Mouse (Mus musculus): Measurements from ENCODE around the gene Nono. TPM values are rescaled to one million over a fixed set of nuclear protein-coding genes. Genes with fewer than 3 reads are reported as not detected.

Gene Nono
- 328 and 365 TPM in 2 replicates for polyA plus RNA-seq (2014; fragmentation: Nextera tagmentation; extraction: Ambion mirVana)

DNA sequence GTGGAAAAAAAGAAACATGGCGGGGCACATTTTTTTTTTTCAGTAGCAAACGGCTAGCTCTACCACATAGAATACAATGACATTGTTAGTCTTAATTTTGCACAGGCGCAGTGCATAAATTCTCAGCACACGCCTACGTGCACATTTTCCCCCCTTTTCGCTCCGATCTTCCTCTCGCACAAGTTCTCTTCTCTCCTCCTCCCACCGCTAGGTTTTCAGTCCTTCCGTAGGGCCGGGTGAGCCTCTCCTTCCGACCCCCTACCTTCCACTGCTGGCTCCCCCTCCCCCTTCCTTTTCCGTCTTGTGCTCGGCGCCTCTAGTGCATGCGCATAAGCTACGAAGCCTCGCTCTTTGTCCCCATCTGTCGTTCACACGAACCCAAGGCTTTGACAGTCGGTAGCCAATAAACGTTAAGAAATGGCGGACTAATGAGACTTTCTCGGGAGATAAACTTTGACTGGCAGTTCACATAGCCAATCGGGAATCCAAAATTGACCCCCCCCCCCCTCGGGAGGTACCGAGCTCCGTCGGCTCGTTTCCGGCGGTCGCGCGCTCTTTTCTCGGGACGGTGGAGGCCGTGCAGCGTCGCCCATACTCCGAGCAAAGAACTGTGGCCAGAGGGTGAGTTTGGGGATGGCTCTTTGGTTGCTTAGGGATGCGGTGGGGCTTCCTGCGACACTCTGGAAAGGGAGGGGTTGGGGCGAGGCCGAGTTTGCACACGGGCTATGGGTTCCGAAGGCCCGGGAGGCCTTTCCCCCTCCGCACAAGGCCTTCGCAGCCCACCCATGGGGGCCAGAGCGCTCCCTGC is at the start of gene Nono:
Gene Nono (plus strand): TSS at position 177 of the 808 bp plus-strand sequence.
- H3K4me2 ChIP-seq (ENCODE audit: low read depth, low read length): peak within 1 kb of the TSS; percentile 54
- H3K4me3 ChIP-seq (ENCODE audit: low read depth, low read length): peak within 1 kb of the TSS; percentile 66
- peak within 1 kb of the TSS; percentile 97 for H3K27ac ChIP-seq (replicated peaks; ENCODE audit: low read depth, low read length)
- DNase-seq (ENCODE audit: low spot score) (peak; percentile 98), ATAC-seq (ENCODE audit: low read depth) (peak; percentile 96)
- no peaks in the 10 kb centered on the region for H3K9me3 ChIP-seq (ENCODE audit: control insufficient read depth, low read length)
- no peaks in the 10 kb centered on the region; the same call in 1 of the 2 replicates for H3K27me3 ChIP-seq (replicated peaks; ENCODE audit: control insufficient read depth, insufficient read depth, low read length)
- H3K4me1 ChIP-seq (ENCODE audit: control insufficient read depth, insufficient read depth, low read length): no peaks in the 10 kb centered on the region
- peaks cover 14% of the 10 kb centered on the region; the same call in 1 of the 2 replicates for H3K36me3 ChIP-seq (ENCODE audit: control insufficient read depth, insufficient read depth, low read length)
- 23% methylated on average over 31 of the region's 51 CpGs for WGBS
- H3K9ac ChIP-seq (ENCODE audit: low read depth, low read length): peak within 1 kb of the TSS; percentile 89

DNA sequence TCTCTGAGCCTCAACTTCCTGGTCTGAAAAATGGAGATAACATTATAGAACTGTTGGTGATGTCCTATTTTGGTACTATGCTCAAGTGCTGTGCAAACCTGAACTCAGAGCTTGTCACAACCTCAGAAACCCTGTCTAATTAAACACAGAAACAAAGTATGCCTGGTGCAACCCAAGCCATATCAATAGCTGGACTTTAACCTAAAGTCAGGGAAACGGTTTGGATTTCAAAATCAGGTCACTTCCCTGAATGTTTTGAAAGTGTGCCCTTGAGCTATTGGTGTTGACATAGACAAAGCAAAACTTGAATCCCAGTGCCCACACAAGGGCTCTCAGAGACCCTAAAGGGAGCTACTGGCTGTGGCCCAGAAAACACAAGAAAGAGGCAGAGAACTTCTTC is 49.4 kb upstream of the Nono start:
- no peak overlapping the region for H3K9ac ChIP-seq (ENCODE audit: low read depth, low read length)
- no peak overlapping the region for H3K4me2 ChIP-seq (ENCODE audit: low read depth, low read length)
- no peaks in the 10 kb centered on the region for H3K4me1 ChIP-seq (ENCODE audit: control insufficient read depth, insufficient read depth, low read length)
- ATAC-seq (ENCODE audit: low read depth) (no peak), DNase-seq (ENCODE audit: low spot score) (no peak)
- H3K27me3 ChIP-seq (replicated peaks; ENCODE audit: control insufficient read depth, insufficient read depth, low read length): peaks cover 52% of the 10 kb centered on the region
- no peaks in the 10 kb centered on the region for H3K9me3 ChIP-seq (ENCODE audit: control insufficient read depth, low read length)
- H3K27ac ChIP-seq (replicated peaks; ENCODE audit: low read depth, low read length): no peak overlapping the region
- H3K36me3 ChIP-seq (ENCODE audit: control insufficient read depth, insufficient read depth, low read length): no peaks in the 10 kb centered on the region
- no peak overlapping the region for H3K4me3 ChIP-seq (ENCODE audit: low read depth, low read length)
- WGBS: 39% methylated on average over 1 of the region's 1 CpGs

DNA sequence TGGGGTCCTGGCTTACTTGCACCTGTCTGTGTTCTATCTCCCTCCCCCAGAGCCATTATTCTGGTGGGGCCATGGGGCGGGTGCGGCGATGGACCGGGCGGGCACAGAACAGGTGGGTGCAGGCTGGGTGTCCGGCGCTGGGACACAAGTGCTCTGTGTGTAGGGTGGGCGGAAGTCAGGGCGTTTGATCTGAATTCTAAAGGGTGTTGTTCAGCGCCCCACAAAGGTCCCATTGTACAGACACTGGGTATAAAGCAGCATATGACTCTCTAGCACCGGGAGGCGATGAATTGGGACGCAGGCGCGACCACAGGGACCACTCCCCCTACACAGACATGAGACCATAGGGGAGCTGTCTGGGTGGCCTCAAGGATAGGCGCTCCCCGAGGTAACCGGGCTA is 45.7 kb upstream of the Nono start:
- Histone ChIP-seq H3K4me1 (ENCODE audit: control insufficient read depth, insufficient read depth, low read length) (no peaks in the 10 kb centered on the region), H3K9ac (ENCODE audit: low read depth, low read length) (no peak overlapping the region), H3K36me3 (ENCODE audit: control insufficient read depth, insufficient read depth, low read length) (no peaks in the 10 kb centered on the region), H3K4me3 (ENCODE audit: low read depth, low read length) (no peak overlapping the region), H3K27me3 (replicated peaks; ENCODE audit: control insufficient read depth, insufficient read depth, low read length) (peaks cover 62% of the 10 kb centered on the region), H3K27ac (replicated peaks; ENCODE audit: low read depth, low read length) (no peak overlapping the region), H3K9me3 (ENCODE audit: control insufficient read depth, low read length) (no peaks in the 10 kb centered on the region), H3K4me2 (ENCODE audit: low read depth, low read length) (no peak overlapping the region)
- WGBS: 26% methylated on average over 18 of the region's 18 CpGs
- ATAC-seq (ENCODE audit: low read depth): no peak
- no peak for DNase-seq (ENCODE audit: low spot score)

DNA sequence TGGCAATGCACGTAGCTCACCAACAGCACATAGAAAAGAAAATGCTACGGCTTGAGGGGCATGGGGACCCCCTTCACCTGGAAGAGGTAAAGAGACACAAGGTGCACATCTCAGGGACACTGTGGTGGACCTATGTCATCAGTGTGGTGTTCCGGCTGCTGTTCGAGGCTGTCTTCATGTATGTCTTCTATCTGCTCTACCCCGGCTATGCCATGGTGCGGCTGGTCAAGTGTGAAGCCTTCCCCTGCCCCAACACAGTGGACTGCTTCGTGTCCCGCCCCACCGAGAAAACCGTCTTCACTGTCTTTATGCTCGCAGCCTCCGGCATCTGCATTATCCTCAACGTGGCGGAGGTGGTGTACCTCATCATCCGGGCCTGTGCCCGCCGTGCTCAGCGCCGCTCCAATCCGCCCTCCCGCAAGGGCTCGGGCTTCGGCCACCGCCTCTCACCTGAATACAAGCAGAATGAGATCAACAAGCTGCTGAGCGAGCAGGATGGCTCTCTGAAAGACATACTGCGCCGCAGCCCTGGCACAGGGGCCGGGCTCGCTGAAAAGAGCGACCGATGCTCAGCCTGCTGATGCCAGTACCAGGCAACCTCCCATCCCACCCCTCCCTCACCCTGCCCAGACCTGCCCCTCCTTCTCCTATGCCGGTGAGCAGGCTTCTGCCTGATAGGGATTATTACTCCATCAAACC is 44.5 kb upstream of the Nono start:
- Histone ChIP-seq H3K9ac (ENCODE audit: low read depth, low read length) (no peak overlapping the region; the same call in 1 of the 2 replicates), H3K4me3 (ENCODE audit: low read depth, low read length) (peak overlapping the region; percentile 28), H3K4me1 (ENCODE audit: control insufficient read depth, insufficient read depth, low read length) (no peaks in the 10 kb centered on the region), H3K27me3 (replicated peaks; ENCODE audit: control insufficient read depth, insufficient read depth, low read length) (peaks cover 60% of the 10 kb centered on the region), H3K27ac (replicated peaks; ENCODE audit: low read depth, low read length) (no peak overlapping the region), H3K4me2 (ENCODE audit: low read depth, low read length) (peak overlapping the region; percentile 48), H3K36me3 (ENCODE audit: control insufficient read depth, insufficient read depth, low read length) (no peaks in the 10 kb centered on the region), H3K9me3 (ENCODE audit: control insufficient read depth, low read length) (no peaks in the 10 kb centered on the region)
- ATAC-seq (ENCODE audit: low read depth) (0 out of 2 replicates have a peak, but pooled peaks have one; percentile 30), DNase-seq (ENCODE audit: low spot score) (peak; percentile 1)
- WGBS: 23% methylated on average over 22 of the region's 32 CpGs

DNA sequence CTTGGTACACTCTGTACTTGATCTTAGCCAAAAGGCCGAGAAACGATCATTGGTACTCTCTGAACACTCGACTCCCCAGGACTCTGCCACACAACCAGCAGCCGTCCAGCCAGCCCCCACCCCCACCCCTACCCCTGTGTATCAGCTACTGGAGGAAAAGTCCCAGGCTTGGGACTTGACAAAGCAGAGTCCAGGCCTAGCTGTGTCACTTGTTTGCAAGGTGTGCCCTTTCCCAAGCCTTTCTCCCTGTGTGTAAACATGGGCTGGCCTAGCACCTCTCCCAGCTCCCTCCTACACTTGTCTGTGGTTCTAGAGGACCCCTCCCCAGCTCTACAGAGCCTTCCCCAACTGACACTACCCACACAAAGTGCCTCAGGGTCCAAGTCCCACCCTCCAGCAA is 42.9 kb upstream of the Nono start:
- Histone ChIP-seq H3K9me3 (ENCODE audit: control insufficient read depth, low read length) (no peaks in the 10 kb centered on the region), H3K4me3 (ENCODE audit: low read depth, low read length) (no peak overlapping the region), H3K27me3 (replicated peaks; ENCODE audit: control insufficient read depth, insufficient read depth, low read length) (peaks cover 54% of the 10 kb centered on the region), H3K27ac (replicated peaks; ENCODE audit: low read depth, low read length) (no peak overlapping the region), H3K4me1 (ENCODE audit: control insufficient read depth, insufficient read depth, low read length) (no peaks in the 10 kb centered on the region), H3K9ac (ENCODE audit: low read depth, low read length) (no peak overlapping the region), H3K4me2 (ENCODE audit: low read depth, low read length) (no peak overlapping the region), H3K36me3 (ENCODE audit: control insufficient read depth, insufficient read depth, low read length) (no peaks in the 10 kb centered on the region)
- WGBS: 29% methylated on average over 4 of the region's 4 CpGs
- ATAC-seq (ENCODE audit: low read depth) (no peak), DNase-seq (ENCODE audit: low spot score) (no peak)

DNA sequence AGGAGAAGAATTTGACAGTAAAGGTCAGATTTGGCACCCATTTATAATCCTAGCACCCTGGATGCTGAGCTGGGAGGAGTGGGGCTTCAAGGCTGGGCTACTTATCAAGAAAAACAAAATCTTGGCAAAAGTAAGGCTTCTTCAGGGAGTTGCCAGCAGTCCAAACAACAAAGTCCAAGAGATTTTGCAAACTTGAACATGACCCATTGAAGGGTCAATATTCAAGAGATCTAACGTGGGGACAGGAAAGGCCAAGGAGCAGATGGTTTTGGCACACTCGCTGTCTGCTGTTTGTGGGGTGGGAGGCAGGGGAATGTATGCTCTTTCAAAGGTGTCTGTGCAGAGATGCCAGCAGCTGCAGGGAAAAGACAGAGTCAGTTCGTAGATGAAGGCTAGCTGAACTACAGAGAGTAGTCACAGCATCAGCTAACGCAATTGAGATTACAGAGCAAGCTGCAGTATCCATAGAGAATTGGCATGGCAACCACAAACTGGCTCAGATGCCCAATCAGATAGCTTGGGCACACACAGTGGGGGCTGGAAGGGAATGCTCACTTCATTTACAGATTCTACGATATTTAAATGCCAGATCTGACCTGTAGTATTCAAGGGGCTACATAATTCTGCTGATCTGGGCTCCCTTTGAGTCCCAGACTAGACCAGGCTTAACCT is 40.1 kb upstream of the Nono start:
- H3K27ac ChIP-seq (replicated peaks; ENCODE audit: low read depth, low read length): no peak overlapping the region
- no peaks in the 10 kb centered on the region for H3K9me3 ChIP-seq (ENCODE audit: control insufficient read depth, low read length)
- H3K27me3 ChIP-seq (replicated peaks; ENCODE audit: control insufficient read depth, insufficient read depth, low read length): peaks cover 28% of the 10 kb centered on the region
- no peak for DNase-seq (ENCODE audit: low spot score)
- WGBS: 77% methylated on average over 5 of the region's 5 CpGs
- H3K9ac ChIP-seq (ENCODE audit: low read depth, low read length): no peak overlapping the region
- no peaks in the 10 kb centered on the region for H3K36me3 ChIP-seq (ENCODE audit: control insufficient read depth, insufficient read depth, low read length)
- no peaks in the 10 kb centered on the region for H3K4me1 ChIP-seq (ENCODE audit: control insufficient read depth, insufficient read depth, low read length)
- H3K4me3 ChIP-seq (ENCODE audit: low read depth, low read length): no peak overlapping the region
- no peak for ATAC-seq (ENCODE audit: low read depth)
- no peak overlapping the region for H3K4me2 ChIP-seq (ENCODE audit: low read depth, low read length)

DNA sequence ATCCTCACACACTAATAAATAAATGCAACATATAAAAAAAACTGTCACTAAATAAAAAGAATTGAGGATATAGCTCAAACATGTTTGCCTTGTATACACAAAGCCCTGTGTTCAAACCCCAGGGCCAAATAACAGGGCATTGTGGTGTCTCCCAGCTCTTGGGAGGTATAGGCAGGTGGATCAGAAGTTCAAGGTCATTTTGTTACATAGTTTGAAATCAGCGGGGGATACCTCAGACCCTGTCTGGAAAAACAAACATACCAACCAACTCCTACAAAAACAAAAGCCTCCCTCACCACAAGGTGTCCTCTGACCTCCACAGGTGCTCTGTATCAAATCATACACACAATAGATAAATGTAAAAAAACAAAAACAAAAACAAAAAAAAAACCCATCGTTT is 34.8 kb upstream of the Nono start:
- no peak overlapping the region for H3K4me2 ChIP-seq (ENCODE audit: low read depth, low read length)
- H3K9me3 ChIP-seq (ENCODE audit: control insufficient read depth, low read length): no peaks in the 10 kb centered on the region
- 64% methylated on average over 2 of the region's 2 CpGs for WGBS
- peaks cover 22% of the 10 kb centered on the region for H3K27me3 ChIP-seq (replicated peaks; ENCODE audit: control insufficient read depth, insufficient read depth, low read length)
- no peak overlapping the region for H3K4me3 ChIP-seq (ENCODE audit: low read depth, low read length)
- DNase-seq (ENCODE audit: low spot score) (no peak), ATAC-seq (ENCODE audit: low read depth) (no peak)
- H3K36me3 ChIP-seq (ENCODE audit: control insufficient read depth, insufficient read depth, low read length): no peaks in the 10 kb centered on the region
- H3K4me1 ChIP-seq (ENCODE audit: control insufficient read depth, insufficient read depth, low read length): no peaks in the 10 kb centered on the region
- H3K9ac ChIP-seq (ENCODE audit: low read depth, low read length): no peak overlapping the region
- H3K27ac ChIP-seq (replicated peaks; ENCODE audit: low read depth, low read length): no peak overlapping the region

DNA sequence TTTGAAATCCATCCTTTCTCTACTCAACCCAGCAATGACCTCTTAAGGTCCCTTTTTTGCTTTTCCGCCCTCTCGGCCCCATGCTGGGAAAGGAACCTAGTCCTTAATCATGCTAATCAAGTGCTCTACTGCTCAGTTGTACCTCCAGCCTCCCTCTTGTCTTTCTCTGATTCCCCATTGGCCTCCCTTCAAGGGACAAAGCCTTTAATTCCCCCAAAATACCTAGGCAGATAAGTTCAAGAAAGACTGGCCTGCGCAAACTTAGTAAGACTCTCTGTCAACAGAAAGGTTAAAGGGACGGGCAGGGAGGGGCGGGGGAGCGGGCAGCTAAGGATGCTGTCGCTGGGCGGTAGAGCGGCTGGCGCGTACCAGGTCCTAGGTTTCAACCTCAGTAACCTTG is 32.7 kb upstream of the Nono start:
- DNase-seq (ENCODE audit: low spot score): no peak
- Histone ChIP-seq H3K4me2 (ENCODE audit: low read depth, low read length) (no peak overlapping the region), H3K9me3 (ENCODE audit: control insufficient read depth, low read length) (no peaks in the 10 kb centered on the region), H3K4me3 (ENCODE audit: low read depth, low read length) (no peak overlapping the region), H3K27ac (replicated peaks; ENCODE audit: low read depth, low read length) (no peak overlapping the region), H3K9ac (ENCODE audit: low read depth, low read length) (no peak overlapping the region), H3K36me3 (ENCODE audit: control insufficient read depth, insufficient read depth, low read length) (no peaks in the 10 kb centered on the region), H3K27me3 (replicated peaks; ENCODE audit: control insufficient read depth, insufficient read depth, low read length) (peaks cover 22% of the 10 kb centered on the region), H3K4me1 (ENCODE audit: control insufficient read depth, insufficient read depth, low read length) (no peaks in the 10 kb centered on the region)
- ATAC-seq (ENCODE audit: low read depth): no peak
- WGBS: 29% methylated on average over 11 of the region's 11 CpGs
